ENCODE assay signal across 24 mouse cellular contexts in the genomic region with DNA sequence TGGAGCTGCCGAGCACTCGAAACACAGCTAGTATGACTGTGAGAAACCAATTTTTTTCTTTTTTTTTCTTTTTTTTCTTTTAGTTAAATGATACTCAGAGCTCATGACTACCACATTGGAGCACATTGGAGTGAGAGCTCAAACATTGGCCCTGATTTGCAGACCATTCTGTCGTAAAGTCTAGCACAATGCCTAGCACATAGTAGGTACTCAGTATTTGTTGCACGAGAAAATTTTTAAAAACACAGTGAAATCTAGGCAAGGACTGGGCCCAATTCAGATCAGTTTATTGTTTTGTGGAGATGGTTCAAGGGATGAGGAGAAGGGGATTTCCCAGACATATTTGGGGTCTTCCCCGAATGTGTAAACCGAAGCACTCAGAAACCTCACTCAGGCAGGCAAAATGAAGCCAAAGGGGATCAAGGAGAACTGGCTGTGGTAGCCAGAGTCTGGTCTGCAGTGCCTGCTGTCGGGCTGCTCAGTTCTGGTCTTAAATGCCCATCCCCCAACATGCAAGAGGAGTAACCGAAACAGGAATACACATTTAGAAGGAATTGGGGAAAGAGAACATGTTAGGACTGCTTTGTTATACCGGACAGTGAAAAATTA.
DNase-seq lines count a peak whose midpoint lies in the region; ATAC-seq lines count a peak whose summit lies in the region.
"Had no signal": no experiment of that assay in that cellular context is flagged by ENCODE, and none has a peak within 500 bp of the region (broad histone marks: within the 10 kb centered on the region; RNA-seq: fewer than 3 reads in every experiment).

No protein-coding gene starts in this region.

- peaks cover 83% of the 10 kb centered on the region for H3K4me1 ChIP-seq in hindbrain, embryonic 13.5 days (replicated peaks)
- H3K4me1 ChIP-seq in hindbrain, embryonic 16.5 days (ENCODE audit: control insufficient read depth, insufficient read depth, low read depth, low read length), result peaks cover 27% of the 10 kb centered on the region
- peaks cover 90% of the 10 kb centered on the region for H3K4me1 ChIP-seq in neural tube, embryonic 13.5 days (replicated peaks)
- H3K4me1 ChIP-seq in kidney, embryonic 14.5 days (ENCODE audit: control insufficient read depth, insufficient read depth, low read length), result peaks cover 9% of the 10 kb centered on the region; the same call in 1 of the 2 replicates

- H3K9me3 ChIP-seq in hindbrain, embryonic 13.5 days, result no peaks in the 10 kb centered on the region
- no peaks in the 10 kb centered on the region for H3K9me3 ChIP-seq in hindbrain, embryonic 16.5 days (ENCODE audit: control insufficient read depth, low read length)
- no peaks in the 10 kb centered on the region for H3K9me3 ChIP-seq in neural tube, embryonic 13.5 days
- no peaks in the 10 kb centered on the region for H3K9me3 ChIP-seq in kidney, embryonic 14.5 days (ENCODE audit: control insufficient read depth, low read length)
- H3K9me3 ChIP-seq: forebrain, embryonic 12.5 days; heart, embryonic 15.5 days had no signal

- H3K4me3 ChIP-seq in hindbrain, embryonic 13.5 days, result no peak overlapping the region
- no peak overlapping the region for H3K4me3 ChIP-seq in hindbrain, embryonic 16.5 days (ENCODE audit: low read length)
- H3K4me3 ChIP-seq in neural tube, embryonic 13.5 days, result no peak overlapping the region
- H3K4me3 ChIP-seq in kidney, embryonic 14.5 days (ENCODE audit: low read length), result no peak overlapping the region
- H3K4me3 ChIP-seq: erythroblast, embryonic 14.5 days; forebrain, embryonic 12.5 days; heart, embryonic 15.5 days had no signal

- H3K27ac ChIP-seq in hindbrain, embryonic 13.5 days, result peak overlapping the region; percentile 52
- H3K27ac ChIP-seq in hindbrain, embryonic 16.5 days (ENCODE audit: low read depth, low read length), result no peak overlapping the region
- H3K27ac ChIP-seq in neural tube, embryonic 13.5 days (replicated peaks), result peak overlapping the region; percentile 67
- no peak overlapping the region for H3K27ac ChIP-seq in kidney, embryonic 14.5 days (ENCODE audit: low read depth, low read length)
- H3K27ac ChIP-seq: forebrain, embryonic 12.5 days; heart, embryonic 15.5 days; liver, embryonic 14.5 days had no signal

- no peaks in the 10 kb centered on the region for H3K27me3 ChIP-seq in hindbrain, embryonic 13.5 days
- no peaks in the 10 kb centered on the region for H3K27me3 ChIP-seq in hindbrain, embryonic 16.5 days (replicated peaks; ENCODE audit: control insufficient read depth, insufficient read depth, low read length)
- H3K27me3 ChIP-seq in neural tube, embryonic 13.5 days, result no peaks in the 10 kb centered on the region
- no peaks in the 10 kb centered on the region for H3K27me3 ChIP-seq in kidney, embryonic 14.5 days (ENCODE audit: control insufficient read depth, insufficient read depth, low read length)
- H3K27me3 ChIP-seq: forebrain, embryonic 12.5 days; heart, embryonic 15.5 days had no signal

- H3K36me3 ChIP-seq in hindbrain, embryonic 13.5 days, result no peaks in the 10 kb centered on the region
- H3K36me3 ChIP-seq in hindbrain, embryonic 16.5 days (ENCODE audit: control insufficient read depth, insufficient read depth, low read length), result no peaks in the 10 kb centered on the region
- no peaks in the 10 kb centered on the region for H3K36me3 ChIP-seq in neural tube, embryonic 13.5 days
- H3K36me3 ChIP-seq in kidney, embryonic 14.5 days (ENCODE audit: control insufficient read depth, insufficient read depth, low read length), result no peaks in the 10 kb centered on the region
- H3K36me3 ChIP-seq: forebrain, embryonic 12.5 days; heart, embryonic 15.5 days had no signal

- 65% methylated on average over 9 of the region's 9 CpGs for WGBS in hindbrain, embryonic 13.5 days
- WGBS in hindbrain, embryonic 16.5 days, result 64% methylated on average over 9 of the region's 9 CpGs
- WGBS in neural tube, embryonic 13.5 days, result 65% methylated on average over 9 of the region's 9 CpGs
- WGBS in kidney, embryonic 14.5 days, result 79% methylated on average over 9 of the region's 9 CpGs

- no peak for ATAC-seq in hindbrain, embryonic 13.5 days (ENCODE audit: low FRiP score)
- ATAC-seq in hindbrain, embryonic 16.5 days, result no peak
- ATAC-seq in neural tube, embryonic 13.5 days (ENCODE audit: low read depth), result no peak
- no peak for ATAC-seq in kidney, embryonic 14.5 days (ENCODE audit: low FRiP score, low TSS enrichment)
- ATAC-seq: activated CD4-positive, CD25-positive, alpha-beta regulatory T cell, adult 4 months had no signal

- DNase-seq in neural tube, embryonic 10.5 days (ENCODE audit: extremely low spot score, low spot score), result no peak
- DNase-seq in induced T-regulatory cell, adult 2 months (ENCODE audit: low read depth), result peak; percentile 5
- DNase-seq in layer of hippocampus, adult 18-20 months (ENCODE audit: low spot score in 2 of 2), result no peak
- DNase-seq: adrenal gland, adult 2 months; B cell, adult 2 months; cerebellum, adult 9-11 months; gastrocnemius, postnatal 14 days; kidney, adult 18-20 months; kidney, postnatal 36 days; left cerebral cortex, postnatal 4 days; liver; lung, adult 2 months; lung, postnatal 10 days; thymus, adult 2 months; thymus, postnatal 36 days had no signal

- H3K4me2 ChIP-seq in hindbrain, embryonic 13.5 days, result no peak overlapping the region
- no peak overlapping the region for H3K4me2 ChIP-seq in hindbrain, embryonic 16.5 days (ENCODE audit: low read length)
- H3K4me2 ChIP-seq in neural tube, embryonic 13.5 days, result no peak overlapping the region
- H3K4me2 ChIP-seq in kidney, embryonic 14.5 days (replicated peaks; ENCODE audit: low read depth, low read length), result no peak overlapping the region
- H3K4me2 ChIP-seq: forebrain, embryonic 12.5 days; heart, embryonic 15.5 days had no signal

- H3K9ac ChIP-seq in hindbrain, embryonic 13.5 days, result no peak overlapping the region
- H3K9ac ChIP-seq in hindbrain, embryonic 16.5 days (ENCODE audit: low read depth, low read length), result no peak overlapping the region
- peak overlapping the region; percentile 31 for H3K9ac ChIP-seq in neural tube, embryonic 13.5 days
- no peak overlapping the region for H3K9ac ChIP-seq in kidney, embryonic 14.5 days (ENCODE audit: low read depth, low read length)
- H3K9ac ChIP-seq: forebrain, embryonic 12.5 days; heart, embryonic 15.5 days; liver, embryonic 14.5 days had no signal

Comparison
In these comparisons a context has a peak if more than half of its experiments do, and no peak if none do; other contexts are left out.
1. H3K27ac ChIP-seq: peak in hindbrain, embryonic 13.5 days (single experiment) and neural tube, embryonic 13.5 days (single experiment); none in hindbrain, embryonic 16.5 days (single experiment) and kidney, embryonic 14.5 days (single experiment).